Mouse (Mus musculus) cerebral cortex, adult 2 months (tissue): ENCODE data around the gene Ntrk2.

ENCODE experiments used
- WGBS: fragments of 180-500 bp; shearing (Covaris S2); methylation state at CpG from one replicate; pipeline ENCODE4 v1.1.7; 2018; 5-methylcytosine and 5-hydroxymethylcytosine counted together

The Ntrk2 gene

GRCm38 (mm10) chr13:59110107-59110506 is 303.7 kb downstream of the Ntrk2 start:
- WGBS = 40% methylated on average over 5 of the region's 5 CpGs

- WGBS = 97% methylated on average over 1 of the region's 1 CpGs
Measured at GRCm38 (mm10) chr13:59114684-59115083, 308.3 kb downstream of the Ntrk2 start.

GRCm38 (mm10) chr13:59115551-59115950 is 309.2 kb downstream of the Ntrk2 start:
- WGBS = 93% methylated on average over 14 of the region's 14 CpGs

GRCm38 (mm10) chr13:59117233-59117632 is 310.9 kb downstream of the Ntrk2 start:
- WGBS = 73% methylated on average over 5 of the region's 5 CpGs

GRCm38 (mm10) chr13:59119596-59120394 is 313.4 kb downstream of the Ntrk2 start:
- 49% methylated on average over 10 of the region's 10 CpGs for WGBS

GRCm38 (mm10) chr13:59143141-59143744 is 336.9 kb downstream of the Ntrk2 start:
- WGBS = 53% methylated on average over 7 of the region's 7 CpGs

- 18% methylated on average over 11 of the region's 11 CpGs for WGBS
Measured at GRCm38 (mm10) chr13:59144321-59144856, 338.0 kb downstream of the Ntrk2 start.

- 27% methylated on average over 21 of the region's 21 CpGs for WGBS
Measured at GRCm38 (mm10) chr13:59145677-59146555, 339.5 kb downstream of the Ntrk2 start.

- WGBS = 77% methylated on average over 7 of the region's 7 CpGs
Measured at GRCm38 (mm10) chr13:59146616-59147015, 340.2 kb downstream of the Ntrk2 start.

GRCm38 (mm10) chr13:59147976-59148375 is 341.6 kb downstream of the Ntrk2 start:
- 38% methylated on average over 4 of the region's 4 CpGs for WGBS

GRCm38 (mm10) chr13:59148793-59149192 is 342.4 kb downstream of the Ntrk2 start:
- WGBS = 68% methylated on average over 10 of the region's 10 CpGs

GRCm38 (mm10) chr13:59164015-59164414 is 357.6 kb downstream of the Ntrk2 start:
- WGBS = 91% methylated on average over 8 of the region's 8 CpGs

GRCm38 (mm10) chr13:59173840-59174239 is 367.5 kb downstream of the Ntrk2 start:
- WGBS = 71% methylated on average over 8 of the region's 8 CpGs

GRCm38 (mm10) chr13:59176021-59176420 is 369.7 kb downstream of the Ntrk2 start:
- WGBS = 83% methylated on average over 3 of the region's 3 CpGs

- WGBS = 80% methylated on average over 9 of the region's 9 CpGs
Measured at GRCm38 (mm10) chr13:59176485-59176884, 370.1 kb downstream of the Ntrk2 start.

- WGBS = 78% methylated on average over 9 of the region's 9 CpGs
Measured at GRCm38 (mm10) chr13:59177003-59177402, 370.6 kb downstream of the Ntrk2 start.

- 87% methylated on average over 4 of the region's 4 CpGs for WGBS
Measured at GRCm38 (mm10) chr13:59179986-59180385, 373.6 kb downstream of the Ntrk2 start.

GRCm38 (mm10) chr13:59180781-59181180 is 374.4 kb downstream of the Ntrk2 start:
- WGBS = 26% methylated on average over 10 of the region's 10 CpGs

- WGBS = 41% methylated on average over 16 of the region's 16 CpGs
Measured at GRCm38 (mm10) chr13:59181188-59181947, 375.0 kb downstream of the Ntrk2 start.

- WGBS = 44% methylated on average over 5 of the region's 5 CpGs
Measured at GRCm38 (mm10) chr13:59182630-59183029, 376.3 kb downstream of the Ntrk2 start.
